Mouse (Mus musculus): ENCODE data around the gene Gm20388.

- no peak for TF ChIP-seq CTCF (conservative IDR thresholded peaks at IDR 0.05; ENCODE audit: insufficient read depth, insufficient read length, low read depth, low read length)
- TF ChIP-seq POLR2A (IDR thresholded peaks at IDR 0.05; ENCODE audit: low read depth, low read length) = no peak
Observed at GRCm38 (mm10) chr8:121280414-121280813, 1369.8 kb downstream of the Gm20388 start.

All from kidney, adult 2 months (tissue).